Mouse (Mus musculus) brain, embryonic 14.5 days (tissue): ENCODE measurements around the gene Card9. TPM values are rescaled to one million over a fixed set of nuclear protein-coding genes. Genes with fewer than 3 reads are reported as not detected.

Source experiments
- DNase-seq: peaks from one replicate; pipeline ENCODE4 v3.0.0-alpha.2; 2011; ENCODE audit warnings: low read depth
- CTCF ChIP-seq: fragments of 200-500 bp; IDR thresholded peaks from 2 replicates; pipeline ENCODE4 v1.5.1; 2012; ENCODE audit warnings: inconsistent platforms, mild to moderate bottlenecking, moderate library complexity, borderline replicate concordance; ENCODE audit not compliant: insufficient read depth, insufficient read length; ENCODE audit errors: extremely low read depth
- POLR2A ChIP-seq: fragments of 200-500 bp; IDR thresholded peaks from 2 replicates; pipeline ENCODE4 v1.6.1; 2012; ENCODE audit warnings: mild to moderate bottlenecking, inconsistent platforms, borderline replicate concordance; ENCODE audit not compliant: poor library complexity, insufficient read depth, insufficient read length, severe bottlenecking; ENCODE audit errors: extremely low read depth
- polyA plus RNA-seq: library from polyadenylated mRNA; depleted of rRNA; stranded (reverse); fragments of >200 nt; gene quantifications from 2 replicates; pipeline ENCODE4 v1.2.3, GENCODE M21; 2012

Gene Card9
- polyA plus RNA-seq, 1 experiment, result 1.8 TPM

- no peak for DNase-seq
These were observed 735 bp downstream of the Card9 start for GRCm38 (mm10) chr2:26359983-26360382.

DNA sequence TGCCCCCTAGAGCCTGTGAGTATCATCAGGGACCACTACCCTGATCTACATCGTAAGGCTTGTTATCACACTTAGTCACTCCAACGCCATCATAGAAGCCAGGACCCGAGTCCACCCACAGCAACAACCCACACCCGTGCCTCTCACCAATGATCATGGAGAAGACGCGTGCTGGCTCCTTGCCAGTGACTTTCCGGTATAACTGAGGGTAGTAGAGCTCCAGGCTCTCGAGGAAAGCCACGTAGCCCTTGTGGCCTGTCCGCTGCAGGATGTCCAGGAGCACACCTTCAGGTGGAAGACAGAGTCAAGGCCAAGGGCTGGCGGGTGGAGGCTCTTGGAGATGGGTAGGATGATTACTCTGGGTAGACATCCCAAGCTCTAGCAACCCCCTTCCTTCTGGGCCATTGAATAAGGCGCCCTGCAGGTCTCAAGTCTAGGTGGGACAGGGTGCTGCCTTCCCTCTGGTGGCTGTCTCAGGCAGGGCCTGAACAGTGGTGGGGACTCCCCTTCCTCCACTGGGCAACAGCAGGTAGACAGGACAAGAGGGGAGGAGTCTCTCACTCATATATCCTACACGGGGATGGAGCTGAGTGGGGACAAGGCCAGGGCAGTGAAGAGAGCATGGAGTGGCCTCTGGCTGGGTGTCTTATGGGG lies 1.9 kb downstream of the Card9 start:
- no peak for TF ChIP-seq CTCF
- no peak for TF ChIP-seq POLR2A
- DNase-seq, result no peak

More at GRCm38 (mm10) chr2:26359983-26360382, 735 bp downstream of the Card9 start:
- TF ChIP-seq POLR2A (no peak), CTCF (no peak)

- no peak for TF ChIP-seq POLR2A
- TF ChIP-seq CTCF, result no peak
- no peak for DNase-seq
These were observed 3.2 kb downstream of the Card9 start for GRCm38 (mm10) chr2:26357484-26357883.

DNA sequence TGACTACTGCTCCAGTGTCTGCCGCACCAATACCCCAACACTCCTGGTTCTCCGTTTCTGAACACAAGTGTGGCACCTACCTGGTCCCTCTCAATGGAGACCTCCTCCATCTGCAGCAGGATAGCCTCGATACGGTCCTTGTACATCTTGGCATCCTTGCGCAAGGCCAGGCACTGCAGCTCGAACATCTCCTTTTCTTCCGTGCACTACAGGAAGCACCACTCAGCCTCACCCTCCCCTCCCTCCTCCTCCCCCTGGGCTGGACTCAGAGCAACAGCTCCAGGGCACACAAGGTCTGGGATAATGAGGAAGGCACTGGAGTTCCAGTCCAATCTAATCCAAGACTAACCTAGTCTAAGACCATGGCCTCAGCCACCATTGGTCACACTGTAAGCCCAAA lies 4.0 kb downstream of the Card9 start:
- DNase-seq, result no peak
- TF ChIP-seq POLR2A (no peak), CTCF (no peak)

DNA sequence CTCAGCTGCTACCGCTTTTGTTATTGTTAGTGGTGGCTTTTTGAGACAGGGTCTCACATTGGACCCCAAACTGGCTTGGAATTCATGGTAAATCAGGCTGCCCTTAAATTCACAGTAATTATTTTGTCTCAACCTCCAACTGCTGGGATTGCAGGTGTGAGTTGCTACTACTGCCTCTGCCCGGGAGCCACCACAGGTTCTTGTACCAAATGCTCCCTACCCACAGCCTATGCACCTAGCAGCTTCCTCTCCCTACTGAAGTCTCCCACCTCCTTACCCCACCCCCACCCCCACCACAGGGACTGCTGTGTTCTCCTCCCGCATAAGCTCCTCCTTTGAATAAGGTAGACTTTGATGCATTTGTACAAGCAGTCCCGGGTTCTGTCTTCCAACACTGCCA lies 4.5 kb downstream of the Card9 start:
- TF ChIP-seq CTCF, result no peak
- DNase-seq, result no peak

- no peak for TF ChIP-seq POLR2A
- TF ChIP-seq CTCF, result no peak
These were observed 6.3 kb downstream of the Card9 start for GRCm38 (mm10) chr2:26354401-26354800.

DNA sequence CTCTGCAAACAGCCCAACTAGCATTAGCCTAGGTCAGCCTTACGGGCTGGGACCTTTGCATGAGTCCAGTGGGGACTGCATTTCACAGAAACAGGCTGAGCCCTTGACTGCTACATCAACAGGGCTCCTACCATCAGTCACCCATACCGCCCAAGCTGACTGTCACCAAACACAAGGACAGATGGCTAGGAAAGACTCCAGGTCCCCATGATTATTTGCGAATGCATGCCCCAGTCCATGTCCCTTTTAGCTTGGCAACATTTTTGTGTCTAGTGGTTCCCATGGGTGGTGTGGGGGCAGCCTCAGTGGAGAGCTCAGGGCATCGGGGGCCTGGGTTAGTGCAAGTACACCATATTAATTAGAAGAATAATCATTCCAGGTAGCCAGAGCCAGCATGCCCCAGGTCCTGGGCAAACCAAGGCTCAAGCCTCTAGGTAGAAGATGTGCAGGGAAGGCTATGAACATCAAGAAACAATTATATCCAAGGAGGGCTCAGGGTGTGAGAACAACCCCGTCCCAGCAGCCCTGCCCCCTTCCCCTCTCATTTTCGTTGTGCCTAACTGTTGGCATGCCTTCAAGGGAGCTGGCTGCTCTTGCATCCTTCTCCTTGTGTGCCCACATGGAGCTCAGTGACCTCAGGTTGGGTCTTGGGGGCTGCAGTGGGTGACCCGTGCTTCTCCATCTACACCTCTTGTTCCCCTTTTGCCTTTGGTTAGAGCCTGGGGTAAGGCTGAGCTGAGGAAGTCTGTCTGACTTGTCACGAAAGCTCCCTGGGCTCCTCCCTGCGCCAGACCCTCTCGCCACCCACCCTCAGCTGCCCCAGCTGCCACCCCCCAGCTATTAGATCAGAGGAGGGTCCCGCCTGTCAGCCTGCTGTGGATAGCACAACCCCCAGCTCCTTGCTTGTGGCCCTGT lies 7.4 kb downstream of the Card9 start:
- TF ChIP-seq CTCF (no peak), POLR2A (no peak)
- no peak for DNase-seq

More at GRCm38 (mm10) chr2:26354401-26354800, 6.3 kb downstream of the Card9 start:
- DNase-seq, result no peak

- TF ChIP-seq CTCF (no peak), POLR2A (no peak)
- no peak for DNase-seq
These were observed 8.3 kb downstream of the Card9 start for GRCm38 (mm10) chr2:26352291-26352910.

- DNase-seq, result peak; percentile 98
- TF ChIP-seq POLR2A, result peak; percentile 7; the same call in 1 of the 2 replicates
- peak; percentile 78 for TF ChIP-seq CTCF
These were observed 9.1 kb downstream of the Card9 start, which contains the start of gene Dnlz for GRCm38 (mm10) chr2:26351358-26352290. Dnlz (minus strand) TSS chr2:26352110.

GRCm38 (mm10) chr2:26348241-26348640 lies 12.5 kb downstream of the Card9 start:
- no peak for DNase-seq
- TF ChIP-seq CTCF (no peak), POLR2A (no peak)
